In the genomic region with DNA sequence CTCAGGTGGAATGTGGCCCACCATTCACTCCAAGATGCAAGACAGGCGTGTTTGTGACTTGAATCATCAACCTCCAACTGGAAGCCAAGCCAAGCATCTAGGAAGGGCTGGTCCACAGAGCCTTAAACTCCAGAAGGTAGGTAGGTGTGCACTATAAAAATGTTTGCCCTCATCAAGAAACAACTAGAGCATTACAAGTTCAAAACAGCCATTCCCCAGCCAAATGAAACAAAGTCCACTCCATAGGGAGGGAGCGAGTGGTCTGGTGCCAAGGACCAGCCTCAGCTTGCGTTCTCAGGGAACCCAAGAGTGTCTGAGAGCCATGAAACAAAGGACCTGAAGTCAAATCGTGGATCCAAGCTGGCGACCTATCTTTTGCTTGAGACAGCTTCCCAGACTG, we compare ENCODE assay signal across 35 mouse cellular contexts. TPM values are rescaled to one million over a fixed set of nuclear protein-coding genes. Genes with fewer than 3 reads are reported as not detected.
A peak's percentile ranks its signal among the peaks of the same experiment; 100 is the strongest.
DNase-seq lines count a peak whose midpoint lies in the region; ATAC-seq lines count a peak whose summit lies in the region.
"Had no signal": no experiment of that assay in that cellular context is flagged by ENCODE, and none has a peak within 500 bp of the region (broad histone marks: within the 10 kb centered on the region; RNA-seq: fewer than 3 reads in every experiment).

No protein-coding gene starts in this region.

- no peak overlapping the region for H3K4me2 ChIP-seq in kidney, embryonic 14.5 days (replicated peaks; ENCODE audit: low read depth, low read length)
- H3K4me2 ChIP-seq: embryonic facial prominence, embryonic 12.5 days; embryonic facial prominence, embryonic 15.5 days; heart, embryonic 11.5 days; hindbrain, embryonic 13.5 days had no signal

- H3K4me1 ChIP-seq in kidney, embryonic 14.5 days (ENCODE audit: control insufficient read depth, insufficient read depth, low read length) = no peaks in the 10 kb centered on the region
- H3K4me1 ChIP-seq: embryonic facial prominence, embryonic 12.5 days; embryonic facial prominence, embryonic 15.5 days had no signal

- no peak overlapping the region for H3K9ac ChIP-seq in kidney, embryonic 14.5 days (ENCODE audit: low read depth, low read length)
- H3K9ac ChIP-seq: embryonic facial prominence, embryonic 12.5 days; embryonic facial prominence, embryonic 15.5 days; forebrain, postnatal 0 days; hindbrain, embryonic 13.5 days had no signal

- no peaks in the 10 kb centered on the region for H3K27me3 ChIP-seq in kidney, embryonic 14.5 days (ENCODE audit: control insufficient read depth, insufficient read depth, low read length)
- H3K27me3 ChIP-seq: embryonic facial prominence, embryonic 12.5 days; embryonic facial prominence, embryonic 15.5 days; Patski had no signal

- 63% methylated on average over 5 of the region's 5 CpGs for WGBS in kidney, embryonic 14.5 days

- H3K36me3 ChIP-seq in kidney, embryonic 14.5 days (ENCODE audit: control insufficient read depth, insufficient read depth, low read length) = no peaks in the 10 kb centered on the region
- H3K36me3 ChIP-seq: embryonic facial prominence, embryonic 12.5 days; embryonic facial prominence, embryonic 15.5 days; G1E; hindbrain, embryonic 10.5 days; hindbrain, embryonic 13.5 days had no signal

- no peak overlapping the region for H3K27ac ChIP-seq in kidney, embryonic 14.5 days (ENCODE audit: low read depth, low read length)
- H3K27ac ChIP-seq: embryonic facial prominence, embryonic 12.5 days; embryonic facial prominence, embryonic 15.5 days; hindbrain, embryonic 10.5 days; hindbrain, embryonic 13.5 days had no signal

- peak; percentile 72 for DNase-seq in kidney, adult 11 months
- peak; percentile 54 to 76 for DNase-seq in kidney, adult 8-10 months
- DNase-seq in kidney, postnatal 4 days = no peak
- peak; percentile 51 to 73 for DNase-seq in kidney, postnatal 25 days
- DNase-seq in frontal cortex, adult 2 months (ENCODE audit: extremely low spot score in 1 of 2, low spot score in 1 of 2) = no peak
- DNase-seq in heart, postnatal 14 days = no peak
- DNase-seq: adrenal gland, postnatal 10 days; adrenal gland, postnatal 36 days; B cell, adult 2 months; cerebellum, adult 11 months; cerebellum, adult 2 months; cerebellum, adult 9-11 months; cerebellum, postnatal 25 days; forebrain, postnatal 0 days; gastrocnemius, postnatal 10 days; gastrocnemius, postnatal 36 days; heart, adult 11 months; heart, postnatal 36 days had no signal

- no peaks in the 10 kb centered on the region for H3K9me3 ChIP-seq in kidney, embryonic 14.5 days (ENCODE audit: control insufficient read depth, low read length)
- H3K9me3 ChIP-seq: embryonic facial prominence, embryonic 12.5 days; embryonic facial prominence, embryonic 15.5 days; G1E; hindbrain, embryonic 10.5 days; hindbrain, embryonic 13.5 days had no signal

- ATAC-seq in kidney, embryonic 14.5 days (ENCODE audit: low FRiP score, low TSS enrichment) = no peak
- ATAC-seq: forebrain, embryonic 14.5 days; forebrain, postnatal 0 days; hindbrain, embryonic 16.5 days; Patski had no signal

- intact Hi-C loops in heart, postnatal 14 days (cut with DNase I) = no loop called here

- H3K4me3 ChIP-seq in kidney, embryonic 14.5 days (ENCODE audit: low read length) = no peak overlapping the region
- H3K4me3 ChIP-seq: embryonic facial prominence, embryonic 12.5 days; embryonic facial prominence, embryonic 15.5 days; hindbrain, embryonic 10.5 days; hindbrain, embryonic 13.5 days had no signal

RNA-seq across cellular contexts. Expression of a gene that starts 8.7 kb away (rescaled TPM):
- 6.9 and 13.2 TPM in 2 replicates for polyA plus RNA-seq in kidney, embryonic 14.5 days (2014; fragmentation: Nextera tagmentation; extraction: Ambion mirVana)
- polyA plus RNA-seq in frontal cortex, adult 2 months (2012; rRNA removed) = 80.2 and 80.9 TPM in 2 replicates
- 10 to 100 TPM; 10.2 to 11.1 TPM for total RNA-seq in heart, postnatal 14 days (2021)

RNA-seq across cellular contexts. Expression of a gene that starts 43.8 kb away (rescaled TPM):
- polyA plus RNA-seq in kidney, embryonic 14.5 days (2014; fragmentation: Nextera tagmentation; extraction: Ambion mirVana) = not detected in 2 replicates
- polyA plus RNA-seq in frontal cortex, adult 2 months (2012; rRNA removed) = not detected in 2 replicates
- total RNA-seq in heart, postnatal 14 days (2021) = not detected
- total RNA-seq: adrenal gland, adult 18-20 months; adrenal gland, postnatal 10 days; adrenal gland, postnatal 36 days; CH12.LX; common myeloid progenitor, adult 5-6 weeks; G1E; gastrocnemius, postnatal 10 days; gastrocnemius, postnatal 36 days; heart, adult 8-10 months; heart, postnatal 36 days had no signal
- polyA plus RNA-seq: cerebellum, adult 2 months; embryonic facial prominence, embryonic 12.5 days; embryonic facial prominence, embryonic 15.5 days; forebrain, embryonic 11.5 days; forebrain, embryonic 14.5 days; forebrain, postnatal 0 days; G1E; heart, embryonic 11.5 days; heart, embryonic 14.5 days; heart, postnatal 0 days; hindbrain, embryonic 10.5 days; hindbrain, embryonic 13.5 days; hindbrain, embryonic 16.5 days; Patski had no signal

RNA-seq across cellular contexts. Expression of a gene that starts 48.0 kb away (rescaled TPM):
- 206 and 270 TPM in 2 replicates for polyA plus RNA-seq in kidney, embryonic 14.5 days (2014; fragmentation: Nextera tagmentation; extraction: Ambion mirVana)
- 69.5 and 75.2 TPM in 2 replicates for polyA plus RNA-seq in frontal cortex, adult 2 months (2012; rRNA removed)
- total RNA-seq in heart, postnatal 14 days (2021) = 10 to 100 TPM; 31.2 to 36.3 TPM

Comparison
In these comparisons a context has a peak if more than half of its experiments do, and no peak if none do; other contexts are left out.
1. DNase-seq: peak in kidney, adult 11 months (single experiment), kidney, adult 8-10 months (2 of 2) and kidney, postnatal 25 days (2 of 2); none in kidney, postnatal 4 days (0 of 2), frontal cortex, adult 2 months (0 of 2) and heart, postnatal 14 days (0 of 2).